Mouse (Mus musculus): Measurements from ENCODE around the gene Dnah7a.
"Not testable (repeated sequence)": the region's sequence is repeated elsewhere in the genome, so short reads cannot be mapped to it uniquely, and the experiment has no call there.

- not testable (repeated sequence) for TF ChIP-seq CTCF, EP300 (IDR thresholded peaks at IDR 0.05; ENCODE audit: low read depth)
Measured at GRCm38 (mm10) chr1:53375965-53376364, 330.6 kb downstream of the Dnah7a start.
